Mouse (Mus musculus) CD4-positive, CD25-positive, alpha-beta regulatory T cell, adult 4 months (primary cell): ENCODE results near the gene Lamtor2. TPM values are rescaled to one million over a fixed set of nuclear protein-coding genes. Genes with fewer than 3 reads are reported as not detected.

ENCODE experiments used
- ATAC-seq: one replicate; pipeline ENCODE4 v1.8.0; 2017
- polyA plus RNA-seq, 2 experiments: library from polyadenylated mRNA; unstranded; fragments of 100-300 nt; shearing (Covaris generic); gene quantifications; one replicate each; pipeline ENCODE4 v1.2.1; 2017

Gene Lamtor2
- polyA plus RNA-seq, 2 experiments from 2014 or later, result 197 to 234 TPM

DNA sequence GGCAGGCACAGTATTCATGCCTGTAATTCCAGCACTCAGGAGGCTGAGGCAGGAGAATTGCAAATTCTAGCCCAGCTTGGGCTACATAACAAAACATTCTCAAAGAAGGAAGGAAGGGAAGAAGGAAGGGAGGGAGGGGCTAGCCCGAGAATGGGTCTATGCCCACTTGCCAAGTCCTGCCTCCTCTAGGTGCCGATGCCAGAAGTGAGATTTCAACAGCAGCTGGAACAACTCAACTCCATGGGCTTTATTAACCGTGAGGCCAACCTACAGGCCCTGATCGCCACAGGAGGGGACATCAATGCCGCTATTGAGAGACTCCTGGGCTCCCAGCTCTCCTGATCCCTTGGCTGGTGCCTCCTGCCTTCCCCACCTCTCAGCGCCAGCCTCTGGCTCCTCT is 15.0 kb upstream of the Lamtor2 start:
- no peak for ATAC-seq

DNA sequence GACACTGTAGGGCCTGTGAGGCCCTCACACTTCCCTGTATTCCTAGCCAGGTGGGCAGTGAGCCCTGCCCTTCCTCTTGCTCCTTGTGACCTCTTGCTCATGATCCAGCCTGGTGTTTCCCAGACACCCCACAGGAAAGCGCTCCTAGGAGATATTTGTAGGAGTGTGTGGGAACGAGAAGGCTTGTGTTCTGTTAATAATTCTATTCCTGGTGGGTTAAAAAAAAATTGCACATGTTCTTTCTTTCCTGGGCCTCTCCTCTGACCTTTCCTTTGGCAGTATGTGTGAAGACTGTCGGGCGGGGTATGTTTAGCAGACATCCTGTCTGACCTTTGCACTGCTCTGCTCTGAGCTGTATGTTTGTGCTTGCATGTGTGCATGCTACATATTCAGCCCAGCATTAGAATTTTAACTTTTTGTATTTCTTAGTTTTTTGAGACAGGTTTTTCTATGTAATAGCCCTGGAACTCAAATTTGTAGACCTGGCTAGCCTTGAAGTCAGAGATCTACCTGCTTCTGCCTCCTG is 13.7 kb upstream of the Lamtor2 start:
- ATAC-seq, result peak; percentile 49

DNA sequence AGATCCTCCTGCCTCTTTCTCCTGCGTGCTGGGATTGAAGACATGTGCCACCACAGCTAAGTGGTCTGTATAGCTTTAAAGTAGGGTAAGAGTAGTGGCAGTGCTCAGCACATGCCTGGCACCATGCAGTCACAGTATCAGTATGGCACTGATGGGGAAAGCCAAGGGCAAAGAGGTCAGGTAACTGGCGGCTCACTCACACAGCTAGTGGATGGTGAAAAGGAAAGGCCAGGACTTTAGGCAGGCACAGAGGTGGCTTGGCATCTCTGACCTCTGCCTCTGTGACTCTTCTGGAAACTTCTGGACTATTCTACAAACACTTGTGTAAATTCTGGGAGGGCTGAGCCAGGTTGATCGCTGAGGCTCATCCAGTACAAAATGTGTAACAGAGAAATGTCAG is 13.2 kb upstream of the Lamtor2 start:
- no peak for ATAC-seq

DNA sequence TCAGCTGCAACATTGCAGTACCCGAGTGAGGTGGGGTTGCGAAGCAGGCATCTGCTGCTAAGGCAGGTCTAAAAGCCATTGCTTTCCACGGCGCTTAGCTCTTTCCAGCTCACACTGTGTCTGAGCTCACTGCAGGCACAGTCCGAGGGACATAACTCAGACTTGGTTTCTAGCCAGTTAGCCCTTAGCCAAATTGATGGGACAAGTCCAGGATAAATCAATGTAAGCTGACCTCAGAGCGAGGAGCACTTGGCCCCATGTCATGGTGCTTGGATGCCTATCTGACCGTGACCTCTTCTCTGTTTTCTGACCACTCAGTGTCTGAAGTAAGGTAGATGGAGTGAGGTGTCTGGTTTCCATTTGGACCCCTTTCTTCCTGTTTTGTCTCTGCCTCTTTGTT is 11.1 kb upstream of the Lamtor2 start:
- ATAC-seq, result no peak

DNA sequence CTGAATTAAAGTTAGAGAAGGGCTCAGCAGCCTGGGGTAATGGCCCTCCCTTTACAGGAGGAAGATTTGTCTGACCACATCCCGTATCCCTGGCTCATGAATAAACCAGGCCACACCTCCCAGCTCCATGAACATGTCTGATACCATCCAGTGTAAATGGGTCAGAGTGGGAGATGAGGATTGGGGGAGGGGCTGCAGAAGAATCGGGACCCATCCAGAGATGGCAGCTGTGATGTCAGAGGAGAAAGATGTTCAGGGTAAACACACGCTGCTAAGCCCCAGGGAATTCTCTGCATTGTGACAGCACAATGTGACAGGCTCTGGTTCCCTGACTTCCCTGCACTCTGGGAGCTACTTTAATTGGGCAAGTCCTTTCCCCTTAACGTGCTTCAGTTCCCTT is 10.6 kb upstream of the Lamtor2 start:
- no peak for ATAC-seq

DNA sequence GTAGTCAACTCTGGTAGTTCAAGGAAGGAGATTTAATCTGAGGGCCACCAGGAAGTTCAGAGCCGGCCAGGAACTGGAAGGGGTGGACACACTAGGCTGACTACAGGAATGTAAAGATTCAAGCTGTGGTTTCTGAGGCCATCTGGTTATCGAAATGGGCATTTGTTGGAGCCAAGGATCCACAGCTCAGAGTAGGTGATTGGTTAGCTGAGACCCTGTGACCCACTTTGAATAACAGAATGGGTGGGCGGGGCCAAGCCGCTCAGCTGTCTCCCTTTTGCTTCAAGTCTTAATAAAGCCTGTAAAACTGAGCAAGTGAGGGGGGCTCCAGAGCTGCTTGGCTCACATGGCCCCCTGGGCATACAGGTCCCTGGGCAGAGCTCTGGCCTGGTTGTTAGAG is 9.1 kb upstream of the Lamtor2 start:
- ATAC-seq, result no peak

DNA sequence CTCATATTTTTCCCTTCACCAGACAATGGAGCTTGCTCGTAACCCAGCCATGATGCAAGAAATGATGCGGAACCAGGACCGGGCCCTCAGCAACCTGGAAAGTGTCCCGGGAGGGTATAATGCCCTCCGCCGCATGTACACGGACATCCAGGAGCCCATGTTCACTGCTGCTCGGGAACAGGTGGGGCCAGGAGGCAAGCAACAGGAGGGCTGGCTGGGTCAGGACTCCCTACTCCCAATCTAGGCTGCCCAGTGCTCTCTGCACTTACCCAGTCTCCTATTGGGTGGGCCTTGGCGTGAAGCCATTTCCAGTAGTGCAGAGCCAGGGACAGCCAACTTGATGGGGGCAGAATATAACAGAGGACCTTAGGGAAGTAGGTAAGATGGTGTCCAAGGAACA is 6.7 kb upstream of the Lamtor2 start:
- no peak for ATAC-seq

DNA sequence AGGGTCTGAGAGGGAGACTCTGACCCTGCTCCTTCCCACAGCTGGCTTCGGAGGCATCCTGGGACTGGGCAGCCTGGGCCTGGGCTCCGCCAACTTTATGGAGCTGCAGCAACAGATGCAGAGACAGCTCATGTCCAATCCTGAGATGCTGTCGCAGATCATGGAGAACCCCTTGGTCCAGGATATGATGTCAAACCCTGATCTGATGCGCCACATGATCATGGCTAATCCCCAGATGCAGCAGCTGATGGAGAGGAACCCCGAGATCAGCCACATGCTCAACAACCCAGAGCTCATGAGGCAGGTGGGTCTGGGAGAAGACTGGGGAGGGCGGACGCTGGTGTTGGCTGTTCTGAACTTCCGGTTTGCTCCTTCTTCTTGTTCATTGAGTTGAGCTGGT is 3.7 kb upstream of the Lamtor2 start:
- no peak for ATAC-seq

DNA sequence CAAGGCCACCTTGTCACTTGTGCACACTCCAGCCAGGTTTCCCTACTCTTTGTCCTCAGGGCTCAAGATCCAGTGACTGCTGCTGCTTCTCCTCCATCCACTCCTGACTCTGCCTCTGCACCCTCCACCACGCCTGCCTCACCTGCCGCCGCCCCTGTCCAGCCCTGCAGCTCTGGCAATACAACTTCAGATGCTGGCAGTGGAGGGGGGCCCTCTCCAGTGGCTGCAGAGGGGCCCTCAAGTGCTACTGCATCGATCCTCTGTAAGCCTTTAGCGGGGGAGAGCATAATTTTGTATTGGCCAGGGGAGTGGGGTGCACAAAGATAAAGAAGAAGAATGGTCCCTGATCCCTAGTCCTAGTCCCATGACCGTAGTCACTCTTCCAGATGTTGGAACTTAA is 2.9 kb upstream of the Lamtor2 start:
- ATAC-seq, result no peak

DNA sequence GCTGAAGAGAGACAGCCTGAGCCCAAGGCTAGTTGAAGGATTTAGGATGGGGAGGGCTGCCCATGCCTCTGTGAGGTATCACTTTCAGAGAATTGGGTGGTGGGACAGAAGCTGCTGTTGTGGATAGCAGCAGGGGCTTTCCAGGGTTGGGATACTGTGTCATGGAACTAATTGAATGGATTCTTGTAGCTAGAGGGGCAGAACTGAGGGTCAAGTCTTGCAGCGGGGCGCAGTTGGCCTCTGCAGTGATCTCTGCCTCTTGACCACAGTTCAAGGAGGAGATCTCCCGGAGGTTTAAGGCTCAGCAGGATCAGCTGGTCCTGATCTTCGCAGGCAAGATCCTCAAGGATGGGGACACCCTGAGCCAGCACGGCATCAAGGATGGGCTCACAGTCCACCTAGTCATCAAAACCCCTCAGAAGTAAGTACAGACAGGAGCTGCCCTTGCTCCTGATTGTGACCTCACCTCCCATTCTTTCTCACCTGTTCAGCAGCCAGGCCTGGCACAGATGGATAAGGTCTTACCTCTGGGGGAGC is 2.3 kb upstream of the Lamtor2 start:
- ATAC-seq, result no peak

DNA sequence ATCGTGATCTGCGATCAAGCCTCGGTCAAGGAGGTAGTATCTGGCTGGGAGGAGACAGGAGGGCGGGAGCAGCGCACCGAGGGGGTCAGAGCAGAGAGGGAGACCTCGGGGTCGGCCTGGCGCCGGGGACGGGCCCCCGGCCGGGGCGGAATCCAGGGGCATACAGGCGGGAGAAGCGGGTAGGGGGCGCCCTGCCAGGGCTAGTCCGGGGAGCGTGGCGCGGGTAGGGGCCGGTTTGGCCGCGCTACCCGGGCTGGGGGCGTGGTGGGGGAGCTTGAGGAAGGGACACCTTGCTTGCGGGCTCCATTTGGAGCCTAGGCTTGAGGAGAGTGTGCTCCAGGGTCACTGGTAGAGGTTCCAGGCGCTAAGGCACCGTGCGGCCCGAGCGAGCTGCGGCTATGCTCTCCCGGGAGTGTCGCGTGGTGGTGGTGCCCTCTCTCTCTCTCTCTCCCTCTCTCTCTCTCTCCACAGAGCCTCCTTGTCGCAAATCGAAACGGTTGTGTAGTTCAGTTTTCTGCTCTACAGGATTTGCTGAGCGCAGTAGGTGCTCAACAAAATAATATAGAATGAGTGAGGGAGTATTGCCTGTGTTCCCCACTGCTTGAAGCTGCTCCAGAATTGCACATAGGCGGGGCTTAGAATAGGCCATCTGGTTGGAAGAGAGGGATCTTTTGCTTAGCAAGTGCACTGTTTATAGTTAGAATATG is 1.2 kb upstream of the Lamtor2 start:
- ATAC-seq, result peak; percentile 7

DNA sequence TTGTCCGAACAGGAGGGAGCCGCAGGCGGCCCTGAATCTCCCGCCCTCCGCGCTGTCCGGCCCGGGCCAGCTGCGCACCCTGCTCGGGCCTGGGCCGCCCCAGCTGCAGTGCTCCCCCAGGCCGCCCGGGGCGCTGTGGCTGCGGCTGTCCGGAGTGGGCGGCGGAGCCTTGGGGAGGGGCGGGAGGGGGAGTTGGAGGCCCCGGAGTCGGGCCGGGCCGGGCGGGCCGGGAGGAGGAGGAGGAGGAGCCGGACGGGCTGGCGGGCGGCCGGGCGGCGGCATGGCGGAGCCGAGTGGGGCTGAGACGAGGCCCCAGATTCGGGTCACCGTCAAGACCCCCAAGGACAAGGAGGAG is 628 bp upstream of the Lamtor2 start, which contains the start of gene Ubqln4:
TSS of gene Ubqln4 (plus strand) at position 234 of the 355 bp plus-strand sequence.
- ATAC-seq, result peak; percentile 68

DNA sequence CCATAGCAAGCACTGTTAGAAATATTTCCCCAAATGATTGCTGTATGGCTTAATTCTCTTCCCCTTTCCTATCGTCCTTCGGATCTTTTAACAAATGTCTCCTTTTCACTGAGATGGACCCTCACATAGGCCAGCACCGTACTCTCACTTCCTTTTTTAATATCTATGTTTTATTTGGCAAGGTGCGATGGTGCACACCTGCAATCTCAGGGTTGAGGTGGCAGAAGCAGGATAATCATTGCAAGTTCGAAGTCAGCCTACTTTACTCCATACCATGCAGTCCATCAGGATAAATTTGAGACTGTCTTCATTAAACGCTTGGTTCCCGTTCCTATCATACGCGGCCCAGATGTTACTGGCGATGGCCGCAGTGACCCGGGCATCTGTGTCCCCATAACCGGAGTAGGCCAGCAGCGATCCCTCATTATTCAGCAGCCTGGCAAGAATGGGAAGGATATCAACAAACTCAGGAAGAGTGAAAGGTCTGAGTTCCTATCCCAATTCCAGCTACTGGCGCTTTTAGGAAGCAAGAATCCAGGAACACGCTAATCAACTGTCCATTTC is 710 bp downstream of the Lamtor2 start:
- no peak for ATAC-seq

DNA sequence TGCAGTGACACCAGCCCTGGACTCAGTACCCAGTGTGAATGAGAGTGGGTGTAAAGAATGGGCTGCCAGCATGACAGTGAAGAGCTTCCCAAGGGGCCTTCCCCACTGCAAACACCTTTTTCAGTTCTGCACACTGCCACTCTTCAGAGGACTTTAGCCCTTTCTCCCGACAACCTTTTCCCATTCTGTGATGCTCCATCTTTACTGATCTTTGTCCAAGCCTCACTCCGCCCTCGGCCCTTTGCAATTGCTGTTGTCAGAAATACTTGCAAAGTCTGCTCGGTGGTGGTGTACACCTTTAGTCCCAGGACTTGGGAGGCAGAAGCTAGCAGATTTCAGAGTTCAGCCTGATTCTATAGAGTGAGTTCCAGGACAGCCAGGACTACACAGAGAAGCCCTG is 1.3 kb downstream of the Lamtor2 start:
- no peak for ATAC-seq

DNA sequence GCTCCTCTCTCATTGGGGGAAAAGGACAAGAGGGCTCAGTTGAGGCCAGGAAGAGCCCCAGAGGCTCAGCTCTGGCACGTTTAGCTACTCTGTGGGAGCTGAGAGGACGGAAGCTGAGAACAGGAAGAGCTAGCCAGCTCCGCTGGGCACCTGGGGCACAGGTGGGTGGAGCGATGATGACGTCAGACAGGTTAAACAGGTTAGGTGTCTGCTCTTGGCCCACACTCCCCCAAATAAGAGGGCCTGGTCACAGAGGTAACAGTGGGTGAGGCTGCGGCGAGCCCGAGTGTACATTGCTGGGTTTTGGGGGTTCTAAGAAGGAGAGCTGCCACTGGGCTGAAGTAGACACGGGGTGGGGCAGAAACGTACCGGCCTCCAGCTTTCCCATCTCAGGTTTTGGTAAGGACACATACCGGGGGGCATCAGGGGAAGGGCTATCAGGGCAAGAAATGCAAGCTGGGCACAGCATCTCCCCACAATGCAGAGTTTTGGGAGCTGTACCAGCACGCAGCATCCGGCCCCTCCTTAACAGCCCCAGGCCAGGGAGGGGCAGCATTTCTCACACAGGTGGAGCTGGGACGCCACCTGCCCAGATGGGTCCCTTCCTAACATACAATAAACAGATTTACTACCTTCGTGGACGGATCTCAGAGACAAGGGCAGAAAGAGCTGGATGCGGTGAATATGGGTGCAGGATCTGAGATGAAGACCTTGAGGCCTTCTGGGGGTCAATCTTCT is 4.5 kb downstream of the Lamtor2 start, which contains the start of gene Rab25:
TSS of gene Rab25 (minus strand) at position 121 of the 738 bp plus-strand sequence.
- no peak for ATAC-seq

DNA sequence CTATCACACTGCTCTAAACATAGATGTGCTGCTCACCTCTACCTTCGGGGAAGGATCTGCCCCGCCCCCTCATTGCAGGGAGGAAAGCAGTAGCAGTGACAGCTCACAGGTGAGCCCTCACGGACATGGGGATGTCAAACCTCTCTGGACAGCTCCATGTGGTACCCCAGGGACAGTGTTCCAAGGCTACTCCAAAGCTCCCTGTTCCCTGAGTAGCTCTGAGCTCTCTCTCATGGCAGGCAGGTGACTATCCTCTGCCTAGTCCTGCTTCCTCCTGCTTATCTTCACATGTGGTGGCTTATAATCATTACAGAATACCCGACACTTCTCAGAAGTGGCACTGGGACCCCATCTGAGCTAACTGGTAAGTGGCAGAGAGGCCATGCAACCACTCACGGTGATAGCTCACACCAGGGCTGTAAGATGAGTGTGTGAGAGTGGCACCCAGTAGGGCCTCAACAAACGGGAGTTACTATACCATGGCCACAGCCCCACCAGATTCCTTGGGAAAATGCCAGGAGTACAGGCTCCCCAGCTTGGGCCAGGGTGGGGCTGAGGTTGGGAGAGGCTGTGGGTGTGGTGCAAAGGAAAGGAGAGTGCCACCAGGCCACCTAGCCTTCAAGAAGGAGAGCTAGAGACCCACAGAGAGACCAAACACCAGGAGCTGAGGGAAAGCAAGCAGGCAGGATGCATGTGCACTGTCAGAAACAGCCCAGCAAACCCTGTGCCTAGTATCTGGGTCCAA is 6.0 kb downstream of the Lamtor2 start:
- no peak for ATAC-seq

DNA sequence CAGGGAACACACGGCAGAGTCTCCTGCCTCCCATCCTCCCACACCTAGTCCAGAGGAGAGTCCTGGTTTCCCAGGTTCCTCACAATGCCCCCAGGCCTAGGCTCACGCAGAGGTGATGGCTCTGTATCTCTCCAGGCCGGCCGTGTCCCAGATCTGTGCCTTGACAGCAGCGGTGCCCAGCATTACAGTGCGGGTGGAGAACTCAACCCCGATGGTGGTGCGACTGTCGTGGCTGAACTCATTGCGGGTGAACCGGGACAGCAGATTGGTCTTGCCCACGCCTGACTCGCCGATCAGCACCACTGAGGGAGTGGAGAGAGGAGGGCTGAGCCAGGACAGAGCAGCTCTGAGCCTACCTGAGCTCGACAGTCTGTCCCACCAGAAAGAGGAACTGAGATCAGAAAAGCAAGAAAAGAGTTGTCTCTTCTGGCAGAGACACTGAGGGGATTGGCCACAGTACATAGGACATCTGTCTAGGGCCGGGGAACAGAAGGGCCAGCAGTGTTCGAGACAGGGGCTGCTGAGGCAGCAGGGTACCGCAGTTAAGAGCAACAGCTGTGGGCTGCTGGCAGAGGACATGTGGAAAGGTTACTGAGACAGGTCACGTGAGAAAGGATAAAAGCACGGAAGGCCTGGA is 7.8 kb downstream of the Lamtor2 start:
- ATAC-seq, result no peak

DNA sequence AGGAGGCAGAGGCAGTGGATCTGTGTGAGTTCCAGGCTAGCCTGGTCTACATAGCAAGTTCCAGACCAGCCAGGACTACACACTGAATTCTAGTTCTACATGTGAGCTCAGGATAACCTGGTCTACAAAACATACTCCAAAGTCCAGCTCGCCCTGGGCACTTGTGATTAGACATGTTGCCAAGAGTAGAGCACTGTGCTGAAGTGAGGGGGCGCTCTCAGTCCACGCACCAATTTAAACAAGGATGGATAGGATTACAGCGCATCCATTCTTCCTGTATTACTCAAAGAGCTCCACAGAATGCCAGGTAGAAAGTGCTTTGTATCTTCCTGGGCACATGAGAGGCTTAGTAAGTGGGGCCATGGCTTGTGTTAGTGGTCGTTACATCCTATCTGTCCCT is 8.4 kb downstream of the Lamtor2 start:
- no peak for ATAC-seq

DNA sequence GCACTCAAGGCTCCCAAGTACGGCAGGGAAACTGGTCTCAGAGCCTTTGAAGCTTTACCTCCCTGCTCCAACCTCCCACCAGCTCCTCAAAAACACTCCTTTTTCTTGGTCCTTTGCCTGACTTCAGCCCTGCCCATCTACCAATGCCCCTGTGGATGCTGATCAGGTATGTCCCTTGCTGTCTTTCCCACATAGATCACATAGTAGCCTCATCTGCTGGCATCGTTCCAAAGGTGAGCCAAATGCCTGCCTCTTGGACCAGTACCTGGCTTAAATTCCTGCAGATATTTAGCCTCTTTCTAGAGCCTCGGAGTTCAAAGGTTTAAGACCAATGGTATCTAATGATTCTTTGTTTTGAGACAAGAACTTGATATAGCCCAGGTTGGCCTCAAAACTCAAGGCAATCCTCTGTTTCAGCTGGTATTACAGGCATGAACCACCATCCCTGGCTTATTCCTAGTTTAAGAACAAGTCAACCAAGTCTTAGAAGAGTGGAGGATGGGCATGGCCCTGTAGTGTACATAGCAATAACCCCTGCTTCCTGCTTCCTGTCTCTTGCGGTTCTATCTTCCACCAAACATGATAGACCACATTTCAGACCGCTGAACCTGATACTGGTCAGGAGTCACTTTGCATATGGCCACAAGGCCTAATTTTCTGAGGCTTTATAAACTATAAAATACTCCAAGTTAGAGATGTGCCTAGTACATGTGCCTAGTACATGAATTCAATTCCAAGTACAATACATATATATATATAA is 9.0 kb downstream of the Lamtor2 start:
- ATAC-seq, result peak; percentile 57

DNA sequence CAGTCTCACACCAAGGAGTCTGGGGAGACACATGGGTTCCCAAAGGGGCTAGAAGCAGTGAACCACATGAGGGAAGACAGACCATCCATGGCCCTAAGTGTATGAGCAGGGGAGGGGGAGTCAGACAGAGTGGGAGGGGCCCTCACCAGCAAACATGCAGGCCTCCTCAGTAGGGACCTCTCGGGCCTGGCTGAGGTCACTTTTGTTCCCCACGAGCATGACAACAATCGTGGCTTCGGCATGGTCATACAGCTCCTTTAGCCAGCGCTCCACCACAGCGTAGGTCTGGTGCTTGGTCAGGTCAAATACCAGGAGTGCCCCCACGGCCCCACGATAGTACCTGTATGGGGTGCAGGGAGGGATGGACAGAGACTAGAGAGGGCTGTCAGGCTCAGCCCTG is 9.7 kb downstream of the Lamtor2 start:
- ATAC-seq, result no peak

DNA sequence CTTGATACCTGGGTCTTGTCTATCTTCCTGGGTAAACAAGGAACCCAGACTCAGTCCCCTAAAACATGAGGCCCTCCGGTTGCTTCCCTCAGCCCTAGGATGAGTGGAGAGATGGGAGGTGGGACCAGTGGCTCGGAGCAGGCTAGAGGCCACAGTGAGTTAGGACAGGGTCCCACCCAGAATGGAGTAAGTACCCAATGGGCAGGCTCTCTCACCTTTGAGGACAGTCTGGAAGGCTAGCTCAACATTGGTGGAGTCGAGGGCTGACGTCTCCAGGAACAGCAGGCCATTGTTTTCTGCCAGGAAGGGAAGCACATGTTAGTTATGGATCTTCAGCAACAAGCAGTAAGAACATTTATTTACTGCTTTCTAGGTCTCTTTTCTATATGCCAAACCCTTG is 10.4 kb downstream of the Lamtor2 start:
- no peak for ATAC-seq
